12 mouse cellular contexts compared by ENCODE assay signal in genomic region chr12:112762018-112762417, GRCm38 (mm10). TPM values are rescaled to one million over a fixed set of nuclear protein-coding genes. Genes with fewer than 3 reads are reported as not detected.
A peak's percentile ranks its signal among the peaks of the same experiment; 100 is the strongest.
DNase-seq lines count a peak whose midpoint lies in the region; ATAC-seq lines count a peak whose summit lies in the region.
"Had no signal": no experiment of that assay in that cellular context is flagged by ENCODE, and none has a peak within 500 bp of the region (broad histone marks: within the 10 kb centered on the region; RNA-seq: fewer than 3 reads in every experiment).

No protein-coding gene starts in this region.

- 83% methylated on average over 3 of the region's 3 CpGs for WGBS in heart, embryonic 11.5 days (ENCODE audit: insufficient replicate concordance)
- 65% methylated on average over 3 of the region's 3 CpGs for WGBS in heart, embryonic 16.5 days
- 92% methylated on average over 3 of the region's 3 CpGs for WGBS in hindbrain, embryonic 14.5 days
- 85% methylated on average over 3 of the region's 3 CpGs for WGBS in hindbrain, embryonic 10.5 days

- no peak for ATAC-seq in heart, embryonic 11.5 days (replicated peaks; ENCODE audit: insufficient number of reproducible peaks, low FRiP score, low TSS enrichment)
- no peak for ATAC-seq in heart, embryonic 16.5 days (replicated peaks; ENCODE audit: extremely low read depth, insufficient read depth, low FRiP score)
- no peak for ATAC-seq in hindbrain, embryonic 14.5 days (ENCODE audit: low FRiP score)
- ATAC-seq: CD4-positive, CD25-positive, alpha-beta regulatory T cell, adult 4 months; forebrain, embryonic 13.5 days had no signal

- no peaks in the 10 kb centered on the region for H3K9me3 ChIP-seq in heart, embryonic 11.5 days (replicated peaks; ENCODE audit: control insufficient read depth, low read length)
- no peaks in the 10 kb centered on the region for H3K9me3 ChIP-seq in heart, embryonic 16.5 days (replicated peaks; ENCODE audit: control insufficient read depth, low read length)
- no peaks in the 10 kb centered on the region for H3K9me3 ChIP-seq in megakaryocyte, embryonic 14.5 days
- no peaks in the 10 kb centered on the region for H3K9me3 ChIP-seq in hindbrain, embryonic 14.5 days (ENCODE audit: control insufficient read depth, low read length)
- H3K9me3 ChIP-seq in hindbrain, embryonic 10.5 days: no peaks in the 10 kb centered on the region
- H3K9me3 ChIP-seq: forebrain, embryonic 13.5 days; hindbrain, embryonic 15.5 days had no signal

- H3K4me1 ChIP-seq in heart, embryonic 11.5 days (ENCODE audit: control insufficient read depth, insufficient read depth, low read length): no peaks in the 10 kb centered on the region
- no peaks in the 10 kb centered on the region for H3K4me1 ChIP-seq in heart, embryonic 16.5 days (ENCODE audit: control insufficient read depth, insufficient read depth, low read length)
- H3K4me1 ChIP-seq in megakaryocyte, embryonic 14.5 days: peaks cover 27% of the 10 kb centered on the region
- no peaks in the 10 kb centered on the region for H3K4me1 ChIP-seq in hindbrain, embryonic 14.5 days (replicated peaks; ENCODE audit: control insufficient read depth, insufficient read depth, low read length)
- peaks cover 7% of the 10 kb centered on the region for H3K4me1 ChIP-seq in hindbrain, embryonic 10.5 days (replicated peaks)
- H3K4me1 ChIP-seq: forebrain, embryonic 13.5 days; hindbrain, embryonic 15.5 days had no signal

- no peak overlapping the region for H3K9ac ChIP-seq in heart, embryonic 11.5 days (ENCODE audit: low read depth, low read length)
- no peak overlapping the region for H3K9ac ChIP-seq in heart, embryonic 16.5 days (ENCODE audit: low read length)
- no peak overlapping the region for H3K9ac ChIP-seq in hindbrain, embryonic 14.5 days
- H3K9ac ChIP-seq: forebrain, embryonic 13.5 days; hindbrain, embryonic 15.5 days had no signal

- no peak overlapping the region for H3K27ac ChIP-seq in heart, embryonic 11.5 days (ENCODE audit: low read depth, low read length)
- H3K27ac ChIP-seq in heart, embryonic 16.5 days (ENCODE audit: low read length): peak overlapping the region; percentile 6; the same call in 1 of the 2 replicates
- H3K27ac ChIP-seq in hindbrain, embryonic 14.5 days: no peak overlapping the region
- H3K27ac ChIP-seq in hindbrain, embryonic 10.5 days: no peak overlapping the region
- H3K27ac ChIP-seq: forebrain, embryonic 13.5 days; hindbrain, embryonic 15.5 days had no signal

- H3K4me2 ChIP-seq in heart, embryonic 11.5 days: no peak overlapping the region
- H3K4me2 ChIP-seq in heart, embryonic 16.5 days (ENCODE audit: low read depth, low read length): 0 out of 2 replicates have a peak overlapping the region, but pooled peaks have one; percentile 12
- no peak overlapping the region for H3K4me2 ChIP-seq in hindbrain, embryonic 14.5 days (replicated peaks)
- H3K4me2 ChIP-seq: forebrain, embryonic 13.5 days; hindbrain, embryonic 15.5 days had no signal

- no peaks in the 10 kb centered on the region for H3K36me3 ChIP-seq in heart, embryonic 11.5 days (ENCODE audit: control insufficient read depth, insufficient read depth, low read length)
- no peaks in the 10 kb centered on the region for H3K36me3 ChIP-seq in heart, embryonic 16.5 days (ENCODE audit: control insufficient read depth, insufficient read depth)
- no peaks in the 10 kb centered on the region for H3K36me3 ChIP-seq in megakaryocyte, embryonic 14.5 days (replicated peaks; ENCODE audit: low read length)
- no peaks in the 10 kb centered on the region for H3K36me3 ChIP-seq in hindbrain, embryonic 14.5 days (replicated peaks; ENCODE audit: control insufficient read depth, insufficient read depth)
- no peaks in the 10 kb centered on the region for H3K36me3 ChIP-seq in hindbrain, embryonic 10.5 days
- H3K36me3 ChIP-seq: hindbrain, embryonic 15.5 days had no signal

- H3K4me3 ChIP-seq in heart, embryonic 11.5 days (ENCODE audit: low read depth, low read length): no peak overlapping the region
- H3K4me3 ChIP-seq in heart, embryonic 16.5 days (ENCODE audit: low read length): peak overlapping the region; percentile 32
- peak overlapping the region; percentile 78 for H3K4me3 ChIP-seq in megakaryocyte, embryonic 14.5 days (replicated peaks)
- H3K4me3 ChIP-seq in hindbrain, embryonic 14.5 days (replicated peaks; ENCODE audit: low read length): no peak overlapping the region
- no peak overlapping the region for H3K4me3 ChIP-seq in hindbrain, embryonic 10.5 days
- H3K4me3 ChIP-seq: forebrain, embryonic 13.5 days; hindbrain, embryonic 15.5 days had no signal

- intact Hi-C loops in left cerebral cortex, postnatal 14 days (cut with DNase I): no loop called here

- DNase-seq in heart, adult 9 months (ENCODE audit: low spot score in 2 of 2): peak; percentile 29 to 71
- DNase-seq in A20 (ENCODE audit: low read depth, low spot score): peak; percentile 91
- no peak for DNase-seq in hindbrain, embryonic 14.5 days (ENCODE audit: low spot score)
- DNase-seq in hindbrain, embryonic 10.5 days (ENCODE audit: low spot score): no peak
- DNase-seq in left cerebral cortex, postnatal 14 days (ENCODE audit: low spot score in 2 of 2): no peak
- DNase-seq: cerebellum, postnatal 14 days had no signal

- H3K27me3 ChIP-seq in heart, embryonic 11.5 days (ENCODE audit: control insufficient read depth, insufficient read depth, low read length): no peaks in the 10 kb centered on the region
- no peaks in the 10 kb centered on the region for H3K27me3 ChIP-seq in heart, embryonic 16.5 days (ENCODE audit: control insufficient read depth, insufficient read depth, low read length)
- H3K27me3 ChIP-seq in megakaryocyte, embryonic 14.5 days (replicated peaks): peaks cover 67% of the 10 kb centered on the region
- no peaks in the 10 kb centered on the region for H3K27me3 ChIP-seq in hindbrain, embryonic 14.5 days (ENCODE audit: control insufficient read depth, insufficient read depth, low read length)
- no peaks in the 10 kb centered on the region for H3K27me3 ChIP-seq in hindbrain, embryonic 10.5 days (ENCODE audit: insufficient read depth, poor library complexity, severe bottlenecking)
- H3K27me3 ChIP-seq: forebrain, embryonic 13.5 days; hindbrain, embryonic 15.5 days had no signal

RNA-seq across cellular contexts. Expression of gene Pld4, which starts 1.6 kb away (rescaled TPM):
- 1.5 and 1.7 TPM in 2 replicates for polyA plus RNA-seq in heart, embryonic 11.5 days (2014; fragmentation: Nextera tagmentation; extraction: Ambion mirVana)
- 19.4 and 32.5 TPM in 2 replicates for polyA plus RNA-seq in heart, embryonic 16.5 days (2015; fragmentation: Nextera tagmentation; extraction: Ambion mirVana)
- polyA plus RNA-seq in megakaryocyte, embryonic 14.5 days (2012; ENCODE audit: insufficient read depth, low replicate concordance): 11.4 and 36.3 TPM in 2 replicates
- 7.1 and 7.9 TPM in 2 replicates for polyA plus RNA-seq in hindbrain, embryonic 14.5 days (2014; fragmentation: Nextera tagmentation; extraction: Ambion mirVana)
- 5.2 and 5.7 TPM in 2 replicates for polyA plus RNA-seq in hindbrain, embryonic 10.5 days (2016; fragmentation: Nextera tagmentation; extraction: Ambion mirVana)
- 10 to 100 TPM in 1 of 2 experiments, 1 to 10 TPM in 1; 9.8 to 11.4 TPM for total RNA-seq in left cerebral cortex, postnatal 14 days (2021)

RNA-seq across cellular contexts. Expression of gene Ahnak2, which starts 40.4 kb away (rescaled TPM):
- polyA plus RNA-seq in heart, embryonic 11.5 days (2014; fragmentation: Nextera tagmentation; extraction: Ambion mirVana): 0.63 and 0.79 TPM in 2 replicates
- 2.0 and 2.1 TPM in 2 replicates for polyA plus RNA-seq in heart, embryonic 16.5 days (2015; fragmentation: Nextera tagmentation; extraction: Ambion mirVana)
- polyA plus RNA-seq in megakaryocyte, embryonic 14.5 days (2012; ENCODE audit: insufficient read depth, low replicate concordance): 3.3 TPM in 1 of 2 replicates, not detected in the other
- 1.9 and 2.5 TPM in 2 replicates for polyA plus RNA-seq in hindbrain, embryonic 14.5 days (2014; fragmentation: Nextera tagmentation; extraction: Ambion mirVana)
- polyA plus RNA-seq in hindbrain, embryonic 10.5 days (2016; fragmentation: Nextera tagmentation; extraction: Ambion mirVana): 0.16 and 0.37 TPM in 2 replicates
- total RNA-seq in left cerebral cortex, postnatal 14 days (2021): 1 to 10 TPM; 8.4 to 8.8 TPM
- polyA plus RNA-seq: CD4-positive, CD25-positive, alpha-beta regulatory T cell, adult 4 months had no signal

RNA-seq across cellular contexts. Expression of gene Cep170b, which starts 41.8 kb away (rescaled TPM):
- polyA plus RNA-seq in heart, embryonic 11.5 days (2014; fragmentation: Nextera tagmentation; extraction: Ambion mirVana): 2.6 and 3.1 TPM in 2 replicates
- polyA plus RNA-seq in heart, embryonic 16.5 days (2015; fragmentation: Nextera tagmentation; extraction: Ambion mirVana): 4.3 and 5.1 TPM in 2 replicates
- 2.2 and 5.6 TPM in 2 replicates for polyA plus RNA-seq in megakaryocyte, embryonic 14.5 days (2012; ENCODE audit: insufficient read depth, low replicate concordance)
- polyA plus RNA-seq in hindbrain, embryonic 14.5 days (2014; fragmentation: Nextera tagmentation; extraction: Ambion mirVana): 39.5 and 41.9 TPM in 2 replicates
- 6.7 and 8.7 TPM in 2 replicates for polyA plus RNA-seq in hindbrain, embryonic 10.5 days (2016; fragmentation: Nextera tagmentation; extraction: Ambion mirVana)
- 100 to 1,000 TPM; 223 to 225 TPM for total RNA-seq in left cerebral cortex, postnatal 14 days (2021)

RNA-seq across cellular contexts. Expression of gene Clba1, which starts 46.7 kb away (rescaled TPM):
- polyA plus RNA-seq in heart, embryonic 11.5 days (2014; fragmentation: Nextera tagmentation; extraction: Ambion mirVana): 11.5 and 13.0 TPM in 2 replicates
- 6.0 and 8.4 TPM in 2 replicates for polyA plus RNA-seq in heart, embryonic 16.5 days (2015; fragmentation: Nextera tagmentation; extraction: Ambion mirVana)
- 8.2 and 25.4 TPM in 2 replicates for polyA plus RNA-seq in megakaryocyte, embryonic 14.5 days (2012; ENCODE audit: insufficient read depth, low replicate concordance)
- 20.2 and 21.0 TPM in 2 replicates for polyA plus RNA-seq in hindbrain, embryonic 14.5 days (2014; fragmentation: Nextera tagmentation; extraction: Ambion mirVana)
- polyA plus RNA-seq in hindbrain, embryonic 10.5 days (2016; fragmentation: Nextera tagmentation; extraction: Ambion mirVana): 15.5 and 17.2 TPM in 2 replicates
- total RNA-seq in left cerebral cortex, postnatal 14 days (2021): 10 to 100 TPM; 16.7 to 17.0 TPM

Comparison
In these comparisons a context has a peak if more than half of its experiments do, and no peak if none do; other contexts are left out.
1. H3K4me3 ChIP-seq: peak in heart, embryonic 16.5 days (single experiment) and megakaryocyte, embryonic 14.5 days (single experiment); none in heart, embryonic 11.5 days (single experiment), hindbrain, embryonic 14.5 days (single experiment) and hindbrain, embryonic 10.5 days (single experiment).
2. DNase-seq: peak in heart, adult 9 months (2 of 2) and A20 (single experiment); none in hindbrain, embryonic 14.5 days (single experiment), hindbrain, embryonic 10.5 days (single experiment) and left cerebral cortex, postnatal 14 days (0 of 2).